Mouse (Mus musculus): ENCODE measurements around the gene Col17a1.

Col17a1 gene

DNA sequence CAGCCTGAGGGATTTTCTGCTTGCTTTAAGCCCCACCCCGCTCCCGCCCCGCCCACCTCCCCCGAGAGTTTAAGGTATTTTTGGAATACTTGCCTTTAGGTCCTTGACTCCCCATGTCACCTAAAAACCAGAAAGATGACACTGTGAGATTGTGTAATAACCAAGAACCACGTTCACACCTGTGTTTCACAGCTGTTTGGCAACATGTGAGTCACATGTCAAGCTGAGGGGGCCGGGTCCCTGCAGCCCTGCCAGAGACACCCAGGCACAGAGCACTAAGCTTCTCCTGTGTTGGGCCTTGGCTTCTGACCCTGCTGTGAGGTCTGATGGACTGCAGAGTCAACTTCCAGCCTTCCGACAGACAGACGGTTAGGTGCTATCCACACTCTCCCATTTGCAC lies 24.3 kb downstream of the Col17a1 start:
- peak; percentile 39 for DNase-seq (ENCODE audit: low spot score)

DNA sequence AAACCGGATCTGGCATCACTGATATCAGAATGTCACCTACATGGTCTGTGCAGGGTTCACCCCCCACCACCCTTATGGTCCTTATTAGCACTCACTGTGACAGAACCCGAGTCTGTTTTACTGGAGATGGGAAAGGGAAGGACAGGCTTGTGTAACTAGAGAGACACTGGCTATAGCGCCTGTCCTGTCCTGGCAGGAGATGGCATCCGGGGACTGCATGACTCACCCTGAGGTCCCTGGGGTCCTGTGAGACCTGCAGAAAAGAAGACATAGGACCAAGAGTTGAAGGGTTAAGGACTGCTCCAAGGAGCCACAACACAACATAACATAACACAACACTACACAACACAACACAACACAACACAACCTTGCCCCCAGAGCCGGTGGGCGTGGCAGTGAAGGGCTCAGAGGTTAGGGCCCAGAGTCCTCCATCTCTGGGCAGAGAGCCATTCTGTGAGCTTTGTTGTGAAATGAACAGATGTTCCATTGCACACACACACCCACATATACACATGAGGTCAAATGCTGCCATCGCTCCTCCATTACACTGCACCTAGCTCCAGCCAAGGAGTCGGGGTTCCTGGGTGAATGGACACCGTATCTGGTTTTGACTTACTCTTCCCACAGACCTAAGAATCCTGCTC lies 32.0 kb downstream of the Col17a1 start:
- peak; percentile 29 for DNase-seq (ENCODE audit: low spot score)

DNA sequence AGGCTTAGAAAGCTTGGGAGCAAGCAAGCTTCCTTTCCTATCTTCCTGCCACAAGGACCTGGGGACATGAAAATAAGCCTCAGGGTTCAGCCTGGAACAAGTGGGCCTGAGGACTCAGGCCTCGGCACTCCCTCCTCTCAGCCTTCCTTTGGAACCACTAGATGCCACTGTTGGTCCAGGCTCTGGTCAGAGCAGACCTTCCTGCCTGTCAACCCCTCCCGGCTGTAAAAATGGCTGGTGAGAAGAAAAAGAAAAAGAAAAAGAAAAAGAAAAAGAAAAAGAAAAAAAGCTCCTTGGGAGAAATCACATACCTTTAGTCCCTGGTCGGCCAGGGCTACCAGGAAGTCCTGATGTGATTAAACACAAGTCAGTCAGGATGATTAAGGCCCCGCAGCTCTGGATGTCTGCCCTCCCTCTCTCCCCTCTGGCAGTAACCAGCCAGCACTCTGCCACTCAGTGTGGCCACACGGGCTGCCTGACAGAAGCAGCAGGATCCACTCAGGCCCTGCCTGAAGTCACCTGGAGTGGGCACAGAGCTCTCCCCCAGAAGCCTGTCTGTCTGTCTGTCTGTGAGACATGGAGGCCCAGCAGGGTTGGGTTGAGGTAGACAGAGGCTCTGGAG lies 32.9 kb downstream of the Col17a1 start:
- DNase-seq (ENCODE audit: low spot score), result peak; percentile 69

DNA sequence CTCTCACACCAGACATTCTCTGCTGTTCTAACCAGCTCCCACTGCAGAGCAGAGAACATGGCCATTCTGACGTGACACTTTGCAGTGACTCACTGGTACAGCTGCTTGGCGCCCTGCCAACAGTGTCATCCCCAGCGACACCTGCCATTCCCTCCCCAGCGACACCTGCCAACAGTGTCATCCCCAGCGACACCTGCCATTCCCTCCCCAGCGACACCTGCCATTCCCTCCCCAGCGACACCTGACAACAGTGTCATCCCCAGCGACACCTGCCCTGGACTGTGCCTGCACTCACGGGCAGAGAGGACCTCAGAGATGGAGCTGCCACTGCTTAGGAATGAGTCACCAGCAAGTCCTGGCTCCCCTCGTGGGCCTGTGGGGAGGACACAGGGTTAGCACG lies 37.0 kb downstream of the Col17a1 start:
- peak; percentile 63 for DNase-seq (ENCODE audit: low spot score)

DNA sequence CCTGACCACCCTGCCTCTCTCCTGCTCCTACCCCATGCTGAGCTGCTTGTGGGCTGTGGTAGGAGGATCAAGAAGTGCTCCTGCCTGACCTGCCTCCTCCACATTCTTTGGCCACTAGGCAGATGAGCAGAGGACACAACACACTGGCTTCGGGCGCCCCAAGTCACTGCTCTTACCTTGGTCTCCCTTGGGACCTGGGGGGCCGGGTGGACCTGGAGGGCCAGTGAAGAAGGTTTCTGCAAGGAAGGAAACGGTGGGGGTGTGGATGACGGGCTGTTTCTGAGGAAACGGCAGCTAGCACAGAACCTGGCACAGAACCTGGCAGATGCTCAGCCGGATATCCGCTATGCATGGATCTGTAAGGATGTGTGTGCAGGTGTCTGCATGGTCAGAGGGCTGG lies 38.7 kb downstream of the Col17a1 start:
- no peak for DNase-seq (ENCODE audit: low spot score)

DNA sequence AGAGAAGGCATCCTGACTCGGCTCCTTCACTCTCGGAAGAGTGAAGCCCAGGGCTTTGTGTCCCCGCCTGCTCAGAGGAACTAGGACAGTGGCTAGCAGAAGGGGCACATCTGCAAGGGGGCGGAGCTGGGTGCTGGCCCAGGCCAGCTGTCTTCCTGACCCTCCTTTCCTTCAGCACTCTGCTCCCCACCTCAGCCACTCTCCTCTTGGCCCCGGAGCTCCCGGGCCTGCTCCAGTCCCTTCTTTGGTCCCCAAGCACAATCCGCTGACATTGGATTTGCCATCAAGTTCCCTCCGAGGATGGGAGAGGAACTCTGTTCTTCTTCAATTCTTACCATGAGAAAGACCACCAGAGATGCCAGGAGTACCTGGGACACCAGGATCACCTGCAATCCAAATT lies 39.6 kb downstream of the Col17a1 start:
- no peak for DNase-seq (ENCODE audit: low spot score)

DNA sequence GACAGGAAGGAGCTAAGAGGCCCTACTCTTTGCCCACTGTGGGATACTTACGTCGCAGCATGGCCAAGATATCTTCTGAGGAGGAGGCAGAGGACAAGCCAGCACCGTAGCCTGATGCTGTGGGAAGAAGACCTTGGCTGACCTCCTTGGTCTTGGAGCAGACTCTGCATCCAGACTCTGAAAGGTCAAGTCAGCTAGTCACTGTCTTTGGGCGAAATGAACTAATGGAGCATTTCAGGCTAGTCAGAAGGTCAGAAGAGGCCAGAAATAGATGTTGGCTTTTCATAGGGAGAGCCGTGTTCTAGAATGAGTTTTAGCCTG lies 40.8 kb downstream of the Col17a1 start:
- DNase-seq (ENCODE audit: low spot score), result no peak

DNA sequence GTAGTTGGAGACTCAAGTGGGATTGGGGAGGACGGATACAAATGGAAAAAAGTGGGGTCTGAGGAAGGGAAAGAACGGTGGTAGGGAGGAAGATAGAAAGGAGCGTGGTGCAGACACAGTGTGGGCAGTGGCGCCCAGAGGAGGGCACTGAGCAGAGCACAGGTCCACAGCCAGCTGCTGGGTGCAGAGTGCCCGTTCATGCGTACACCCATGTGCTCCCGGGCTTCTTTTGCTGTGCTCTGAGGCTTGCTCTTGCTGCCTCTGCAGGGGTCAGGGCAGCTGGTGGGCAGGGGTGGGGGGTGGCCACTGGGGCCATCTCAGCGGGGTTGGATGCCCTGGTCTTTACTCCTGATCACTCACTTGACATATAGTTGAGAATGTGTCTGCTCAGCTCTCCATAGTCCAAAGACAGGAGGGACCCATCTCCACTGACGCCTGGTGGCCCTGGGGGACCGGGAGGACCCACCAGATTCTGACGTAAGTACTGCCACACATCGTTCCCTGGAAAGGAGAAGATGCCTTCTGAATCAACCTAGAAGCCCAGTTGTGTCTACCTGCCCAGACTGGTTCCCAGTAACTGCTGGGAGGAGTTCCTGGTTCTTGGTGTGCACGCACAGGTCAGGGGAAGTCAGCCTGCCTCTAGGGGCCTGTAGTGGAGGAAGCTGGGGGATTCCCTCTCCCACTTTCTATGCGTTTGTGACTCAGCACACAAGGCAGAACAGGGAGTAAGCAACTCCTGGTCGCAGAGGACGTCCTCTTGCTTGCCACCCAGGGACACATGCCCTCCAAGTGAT lies 41.3 kb downstream of the Col17a1 start:
- no peak for DNase-seq (ENCODE audit: low spot score)

DNA sequence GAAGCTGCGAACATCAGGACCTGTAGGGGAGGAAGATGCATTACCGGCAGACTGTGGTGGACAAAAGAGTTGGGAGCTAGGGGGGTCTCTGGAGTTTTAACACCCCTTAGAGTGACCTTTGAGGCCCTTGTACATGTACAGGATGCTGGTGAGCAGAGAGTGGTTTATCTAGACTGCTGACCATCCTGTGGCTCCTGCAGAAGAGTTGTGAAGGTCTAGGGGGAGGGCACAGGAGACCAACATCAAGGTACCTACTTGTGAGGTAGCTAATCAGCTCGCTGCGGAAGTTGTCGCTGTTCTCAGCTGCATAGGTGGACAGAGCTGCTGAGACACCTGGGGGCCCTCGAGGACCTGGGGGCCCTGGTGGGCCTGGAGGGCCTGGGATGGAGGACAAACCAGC lies 42.8 kb downstream of the Col17a1 start:
- no peak for DNase-seq (ENCODE audit: low spot score)

DNA sequence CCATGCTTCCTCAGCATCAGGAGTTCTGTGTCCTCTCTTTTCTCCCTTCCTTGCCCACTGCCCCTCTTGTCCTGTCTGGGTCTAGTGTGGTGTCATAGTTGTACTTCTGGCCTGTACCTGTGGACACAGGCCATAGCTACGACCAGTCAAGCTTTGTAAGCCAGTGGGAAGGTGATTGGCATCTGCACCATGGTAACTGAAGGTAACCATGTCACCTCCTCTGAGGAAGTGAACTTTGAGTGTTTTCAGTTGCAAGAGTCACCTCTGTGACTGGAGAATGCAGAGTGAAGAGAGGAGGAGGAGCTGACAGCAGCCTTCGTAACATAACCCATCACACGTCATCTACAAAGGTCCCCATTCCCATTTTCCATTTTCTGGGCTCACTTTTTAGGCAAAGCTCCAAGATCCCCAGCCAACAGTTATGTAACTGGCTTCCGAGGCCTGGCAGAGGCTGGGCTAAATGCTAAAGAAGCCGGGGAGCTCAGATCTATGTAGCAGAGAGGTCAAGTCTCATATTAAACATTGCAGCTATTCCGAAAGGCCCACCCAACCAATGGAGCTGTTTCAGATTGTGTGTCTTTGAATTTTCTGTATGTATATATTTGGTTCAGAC lies 45.3 kb downstream of the Col17a1 start:
- DNase-seq (ENCODE audit: low spot score), result no peak

DNA sequence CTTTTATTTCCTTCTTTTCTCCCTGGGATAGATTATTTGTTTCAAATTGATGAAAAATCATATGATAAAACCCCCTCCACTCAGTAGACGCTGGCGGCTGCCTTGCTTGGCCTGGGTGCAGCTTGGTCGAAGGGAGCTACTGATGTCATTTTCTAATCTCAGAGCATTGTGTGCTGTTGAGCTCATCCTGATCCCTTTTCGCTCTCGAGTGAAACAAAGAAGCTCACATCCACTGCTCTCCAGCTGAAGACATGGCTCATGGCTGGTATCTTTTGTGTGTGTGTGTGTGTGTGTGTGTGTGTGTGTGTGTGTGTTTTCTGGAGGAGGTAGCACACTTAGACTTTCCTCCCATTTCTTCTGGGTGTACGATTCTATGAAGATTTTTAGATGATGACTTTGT lies 46.3 kb downstream of the Col17a1 start:
- DNase-seq (ENCODE audit: low spot score), result peak; percentile 16

DNA sequence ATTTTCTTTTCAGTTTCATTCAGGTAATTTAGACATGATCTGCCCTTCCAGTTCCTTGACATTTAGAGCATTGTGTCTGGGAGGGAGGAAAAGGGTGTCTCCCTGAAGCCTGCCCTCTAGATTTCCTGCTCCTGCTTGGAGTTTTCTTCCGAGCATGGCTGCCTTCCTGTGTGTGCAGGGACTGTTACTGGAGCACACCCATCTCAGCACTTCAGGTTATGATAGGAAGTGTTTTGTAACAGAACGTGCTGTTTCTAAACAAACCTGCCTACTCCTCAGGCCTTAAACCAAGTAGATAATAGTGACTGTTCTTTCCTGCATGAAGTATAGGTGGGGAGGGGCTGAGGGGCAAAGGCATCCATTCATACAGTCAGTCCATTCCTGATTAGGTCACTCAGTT lies 48.0 kb downstream of the Col17a1 start:
- DNase-seq (ENCODE audit: low spot score), result no peak

DNA sequence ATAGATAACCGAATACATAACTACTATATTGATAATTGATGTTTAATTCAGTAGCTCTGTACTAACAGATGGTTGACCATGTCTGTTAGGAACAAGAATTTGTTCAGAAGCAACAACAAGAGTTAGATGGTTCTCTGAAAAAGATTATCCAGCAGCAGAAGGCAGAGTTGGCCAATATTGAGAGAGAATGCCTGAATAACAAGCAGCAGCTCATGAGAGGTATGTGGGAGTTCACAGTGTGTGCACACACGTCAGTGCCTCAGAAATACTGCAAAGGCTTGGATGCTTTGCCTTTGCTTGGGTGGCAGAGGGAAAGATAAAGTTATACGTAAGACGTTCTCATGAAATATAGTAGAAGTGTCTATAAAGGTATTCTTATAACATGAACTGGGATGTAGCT lies 56.5 kb downstream of the Col17a1 start:
- DNase-seq (ENCODE audit: low spot score), result no peak

DNA sequence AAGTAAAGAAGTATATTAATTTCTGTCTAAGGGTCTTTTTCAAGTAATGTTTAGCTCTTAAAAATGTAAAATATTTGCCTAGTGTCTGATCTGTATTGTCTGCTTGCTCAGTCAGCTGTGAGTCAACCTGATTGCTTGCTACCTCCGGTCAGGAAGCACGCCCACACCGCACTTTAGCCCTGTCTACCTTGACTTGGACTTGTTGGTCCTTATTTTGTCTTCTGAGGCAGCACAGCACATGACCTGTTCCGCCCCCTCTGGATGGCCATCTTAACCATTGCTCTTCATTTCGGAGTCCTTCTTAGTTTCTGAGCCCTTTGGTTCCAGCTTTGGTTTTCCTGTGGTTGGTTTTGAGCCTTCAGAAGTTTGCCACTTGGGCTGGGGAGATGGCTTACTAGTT lies 60.1 kb downstream of the Col17a1 start:
- no peak for DNase-seq (ENCODE audit: low spot score)

DNA sequence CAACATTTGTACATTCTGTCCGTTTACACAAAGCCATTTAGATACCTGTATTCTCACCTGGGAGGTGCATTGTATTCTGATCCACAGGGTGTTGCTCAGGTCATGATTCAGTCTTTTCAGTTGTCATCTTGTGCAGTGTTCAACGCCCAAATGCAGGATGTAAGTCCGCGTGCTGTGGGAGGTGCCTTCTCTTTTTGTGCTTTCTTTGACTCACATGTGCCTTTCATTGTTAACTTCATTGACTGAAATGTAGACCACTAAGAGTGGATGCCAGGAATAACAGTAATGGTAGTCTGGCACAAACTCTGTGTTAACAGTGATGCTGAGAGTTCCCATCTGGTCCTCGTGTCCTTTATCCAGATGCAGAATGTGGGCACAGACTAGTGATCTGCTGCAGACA lies 61.5 kb downstream of the Col17a1 start:
- DNase-seq (ENCODE audit: low spot score), result peak; percentile 14

DNA sequence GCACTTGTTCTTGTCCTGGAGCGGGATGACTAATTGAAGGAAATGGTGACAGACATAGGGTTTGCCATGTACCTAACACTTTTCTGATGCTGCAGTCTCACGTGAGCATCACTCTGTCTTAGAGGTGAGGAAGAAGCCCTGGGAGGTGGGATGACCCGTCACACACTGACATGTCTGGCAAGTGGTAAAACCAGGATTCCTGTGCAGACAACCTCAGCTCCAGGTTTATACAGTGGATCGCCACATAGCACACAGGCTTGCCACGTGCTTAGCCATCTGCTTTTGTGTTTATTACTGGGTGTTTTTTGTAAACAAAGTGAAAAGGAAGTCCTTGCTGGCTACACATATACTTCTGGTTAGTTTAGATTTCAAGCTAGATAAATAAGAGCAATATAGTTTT lies 62.8 kb downstream of the Col17a1 start:
- DNase-seq (ENCODE audit: low spot score), result no peak

DNA sequence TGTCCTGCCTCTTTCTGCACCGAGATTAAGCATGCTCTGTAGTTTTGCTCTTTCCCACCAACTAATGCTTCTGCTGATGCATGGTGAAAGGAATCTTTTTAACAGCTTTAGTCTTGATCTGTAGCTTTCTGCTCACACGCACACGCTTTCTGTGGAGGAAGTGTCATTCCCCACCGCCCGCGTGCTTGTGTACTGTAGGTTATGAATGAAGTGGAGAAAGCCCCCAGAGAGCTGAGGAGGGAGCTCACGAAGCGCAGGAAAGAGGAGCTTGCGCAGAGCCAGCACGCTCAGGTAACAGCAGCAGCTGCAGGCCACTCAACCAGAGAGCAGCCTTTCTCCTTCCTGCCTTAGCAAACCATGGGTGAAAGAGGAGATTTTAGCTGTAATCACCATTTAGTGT lies 64.4 kb downstream of the Col17a1 start:
- DNase-seq (ENCODE audit: low spot score), result no peak

DNA sequence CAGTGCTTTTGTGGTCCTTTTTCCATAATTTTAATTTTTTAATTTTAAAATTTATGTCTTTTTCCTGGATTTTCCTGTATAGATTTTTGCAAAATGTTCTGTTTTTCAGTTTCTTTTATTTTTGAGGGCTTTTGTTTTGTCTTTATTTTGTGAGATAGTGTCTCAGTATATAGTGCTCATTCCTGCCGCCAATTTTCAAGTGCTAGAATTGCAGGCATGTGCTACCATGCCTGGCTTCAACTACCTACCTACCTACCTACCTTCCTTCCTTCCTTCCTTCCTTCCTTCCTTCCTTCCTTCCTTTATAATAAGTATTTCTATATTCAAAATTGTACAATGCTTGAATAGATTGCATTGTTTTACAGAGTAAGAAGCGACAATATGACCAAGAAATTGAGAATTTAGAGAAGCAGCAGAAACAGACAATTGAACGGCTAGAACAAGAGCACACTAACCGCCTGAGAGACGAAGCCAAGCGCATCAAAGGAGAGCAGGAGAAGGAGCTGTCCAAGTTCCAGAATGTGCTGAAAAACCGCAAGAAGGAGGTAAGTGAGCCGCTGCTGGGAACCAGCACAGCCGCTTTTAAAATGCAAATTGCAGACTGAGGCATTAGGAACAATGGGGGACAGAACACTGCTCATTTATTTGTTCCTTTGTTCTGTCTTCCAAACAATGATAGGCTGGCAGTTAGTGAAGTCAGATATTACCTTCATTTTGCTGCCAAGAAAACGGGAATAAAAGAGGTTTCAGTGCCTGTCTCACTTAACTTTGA lies 66.8 kb downstream of the Col17a1 start:
- DNase-seq (ENCODE audit: low spot score), result no peak

DNA sequence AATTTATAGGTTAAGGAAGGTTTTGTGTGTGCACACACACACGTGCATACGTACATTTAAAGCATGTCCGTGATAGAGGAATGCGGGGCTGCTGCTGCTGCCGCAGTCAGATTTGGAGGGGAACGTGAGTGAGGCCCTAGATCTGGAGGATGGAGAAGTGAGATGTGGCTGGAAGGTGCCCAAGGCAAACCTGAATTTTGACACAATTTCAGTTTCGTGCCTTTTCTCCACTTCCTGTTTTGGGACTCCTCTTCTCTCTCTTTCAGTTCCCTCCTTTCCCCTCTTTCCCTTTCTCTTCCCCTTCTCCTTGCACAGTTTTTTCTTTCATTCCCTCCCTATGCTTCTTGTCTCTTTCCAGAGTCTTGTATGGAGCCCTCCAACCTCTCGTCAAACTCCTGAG lies 70.4 kb downstream of the Col17a1 start:
- no peak for DNase-seq (ENCODE audit: low spot score)

DNA sequence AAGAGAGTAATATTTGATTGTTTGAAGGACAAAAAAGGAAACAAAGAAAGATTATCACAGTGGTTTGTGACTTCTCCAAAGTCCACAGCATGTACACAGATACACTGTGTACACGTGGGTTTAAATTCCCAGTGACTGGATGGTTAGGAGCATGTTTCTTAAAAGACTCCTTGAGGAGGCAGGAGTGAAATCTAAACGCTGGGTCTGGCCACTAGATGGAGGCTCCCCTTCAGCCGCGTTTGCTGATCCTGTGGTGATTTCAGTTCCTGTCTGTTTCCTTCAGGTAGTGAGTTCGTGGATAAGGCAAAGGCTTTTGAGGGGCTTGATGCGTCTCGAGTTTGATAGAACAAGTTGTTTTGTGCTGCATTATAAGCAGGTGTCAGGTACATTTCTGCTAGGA lies 78.5 kb downstream of the Col17a1 start:
- no peak for DNase-seq (ENCODE audit: low spot score)

DNA sequence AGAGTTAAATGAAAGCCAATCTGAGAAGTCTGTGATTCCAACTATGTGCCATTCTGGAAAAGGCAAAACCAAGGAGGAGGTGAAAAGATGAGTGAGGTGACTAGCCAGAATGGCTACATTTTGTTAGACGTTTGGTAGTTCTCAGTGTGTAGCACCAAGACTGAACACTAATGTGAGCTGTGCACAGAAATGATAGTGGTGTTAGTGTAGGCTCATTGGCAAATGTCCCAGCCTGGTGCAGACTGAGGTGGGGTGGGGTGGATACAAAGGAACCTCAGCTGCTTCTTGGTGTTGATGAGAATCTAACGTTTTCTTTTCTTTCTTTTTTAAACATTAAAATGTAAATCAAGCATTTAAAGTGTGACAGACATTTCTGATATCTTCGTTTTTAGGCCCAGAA lies 83.4 kb downstream of the Col17a1 start:
- DNase-seq (ENCODE audit: low spot score), result no peak
